Mouse (Mus musculus): ENCODE measurements around the gene Alox15.

The Alox15 gene

DNA sequence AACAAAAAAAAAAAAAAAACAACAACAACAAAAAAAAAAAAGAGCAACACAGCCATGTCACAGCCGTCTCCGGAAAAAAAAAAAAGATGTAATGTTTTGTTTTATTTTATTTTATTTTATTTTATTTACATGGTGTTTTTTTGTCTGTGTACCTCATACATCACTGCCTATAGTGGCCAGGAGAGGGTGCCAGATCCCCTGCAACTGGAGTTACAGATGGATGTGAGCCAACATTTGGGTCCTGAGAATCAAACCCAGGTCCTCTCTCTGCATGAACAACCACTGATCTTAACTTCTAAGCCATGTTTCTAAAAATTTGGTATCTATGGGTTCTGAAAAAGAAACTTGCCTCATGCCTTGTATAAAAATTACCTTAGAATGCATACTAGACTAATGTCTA is 43.5 kb downstream of the Alox15 start:
- DNase-seq (ENCODE audit: low spot score in 2 of 2), result no peak

DNA sequence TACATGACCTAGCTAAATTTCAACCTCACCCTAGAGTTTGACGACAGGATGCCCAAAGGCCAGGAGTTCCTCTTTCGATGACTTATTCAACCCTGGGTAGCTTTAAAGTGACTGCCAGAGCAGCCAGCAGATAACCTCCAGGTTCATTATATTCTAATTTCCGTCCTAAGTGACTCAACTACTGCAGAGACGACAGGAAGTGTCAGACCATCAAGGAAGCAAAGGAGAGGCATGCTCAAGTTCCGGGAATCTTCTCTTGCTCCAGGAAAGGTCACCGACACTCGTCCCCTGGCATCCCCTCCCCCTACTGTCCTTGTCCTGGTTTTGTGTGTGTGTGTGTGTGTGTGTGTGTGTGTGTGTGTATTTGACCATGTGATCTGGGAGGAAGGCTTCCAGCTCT is 45.7 kb downstream of the Alox15 start:
- no peak for DNase-seq (ENCODE audit: low spot score in 2 of 2)

DNA sequence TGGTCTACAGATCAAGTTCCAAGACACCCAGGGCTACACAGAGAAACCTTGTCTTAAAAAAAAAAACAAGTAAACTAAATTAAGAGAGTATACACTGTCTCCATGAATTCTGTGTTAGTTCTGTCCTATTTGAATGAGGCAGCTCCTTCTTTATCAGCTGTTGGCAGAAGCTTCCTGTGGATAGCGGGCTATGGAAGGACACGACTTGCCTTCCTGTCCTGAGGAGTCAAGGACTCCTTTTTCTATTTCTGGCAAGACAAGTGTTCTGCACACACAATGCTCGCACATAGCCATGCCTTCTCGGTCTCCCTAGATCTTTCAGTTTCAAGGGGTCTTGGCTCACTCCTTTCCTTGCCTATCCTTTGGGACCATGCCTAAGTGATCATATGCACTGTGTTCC is 49.5 kb downstream of the Alox15 start:
- DNase-seq (ENCODE audit: low spot score in 2 of 2), result no peak

DNA sequence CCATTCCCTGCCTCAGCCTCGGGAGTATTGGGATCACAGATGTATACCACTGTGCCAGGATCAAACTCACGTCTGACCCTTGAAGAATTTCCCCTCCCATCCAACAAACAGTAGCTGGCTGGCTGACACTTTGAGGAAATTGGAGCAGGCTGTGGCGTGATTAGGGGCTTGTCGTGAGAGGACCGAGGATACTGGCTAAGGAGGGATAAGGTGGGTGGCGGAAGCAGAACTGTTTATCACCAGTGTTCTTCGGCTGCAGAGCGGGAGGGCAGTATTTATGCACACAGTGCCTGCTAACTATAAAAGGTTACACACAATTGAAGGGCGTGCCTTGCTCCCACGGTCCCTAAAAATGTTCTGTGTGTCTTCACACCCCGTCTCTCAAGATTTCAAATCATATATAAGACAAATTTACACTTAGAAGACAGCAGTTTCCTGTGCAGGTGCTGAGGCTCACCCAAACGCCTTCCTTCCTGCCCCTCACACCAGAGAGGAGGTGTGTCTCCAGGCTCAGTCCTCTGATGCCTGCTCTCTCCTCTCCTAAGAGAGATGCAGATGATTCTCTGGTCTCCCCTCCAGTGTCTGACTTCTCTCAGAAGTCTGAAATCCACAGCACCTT is 53.9 kb downstream of the Alox15 start:
- DNase-seq (ENCODE audit: low spot score in 2 of 2), result no peak

DNA sequence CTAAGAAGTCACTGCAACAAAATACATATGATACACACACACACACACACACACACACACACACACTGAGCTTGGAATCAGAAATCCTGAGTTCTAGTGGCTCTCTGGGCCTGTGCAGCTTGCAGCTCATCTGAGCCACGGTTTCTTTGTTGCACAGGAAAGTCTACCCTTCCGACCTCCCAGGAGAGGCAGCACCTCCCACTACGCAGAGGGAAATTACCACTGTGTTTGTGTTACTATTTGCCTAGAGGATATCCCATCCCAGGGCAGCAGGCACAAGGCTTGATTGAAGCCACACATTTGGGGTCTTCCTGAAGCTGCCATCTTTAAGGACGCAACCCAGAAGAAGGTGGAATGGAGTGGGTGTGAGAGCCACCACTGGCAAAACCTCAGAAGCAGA is 54.4 kb downstream of the Alox15 start:
- no peak for DNase-seq (ENCODE audit: low spot score in 2 of 2)
